Mouse (Mus musculus) neural tube, embryonic 12.5 days (tissue): ENCODE measurements around the gene Chrng. TPM values are rescaled to one million over a fixed set of nuclear protein-coding genes. Genes with fewer than 3 reads are reported as not detected.

Experiments
- ATAC-seq: fragments of 200-750 bp; cut with Nextera tagmentation; 2 replicates; pipeline ENCODE4 v1.8.0; 2017; ENCODE audit warnings: low read depth, mild to moderate bottlenecking, moderate TSS enrichment, moderate library complexity; ENCODE audit not compliant: low FRiP score
- H3K27ac ChIP-seq: fragments of 300-500 bp; sonication (generic); 2 replicates; pipeline ENCODE4 v1.5.1; 2016
- H3K27me3 ChIP-seq: fragments of 300-500 bp; sonication (generic); replicated peaks from 2 replicates; pipeline ENCODE4 v1.6.1; 2016; ENCODE audit warnings: mild to moderate bottlenecking
- H3K36me3 ChIP-seq: fragments of 300-500 bp; sonication (generic); 2 replicates; pipeline ENCODE4 v1.6.1; 2016; ENCODE audit warnings: mild to moderate bottlenecking
- H3K4me1 ChIP-seq: fragments of 300-500 bp; sonication (generic); 2 replicates; pipeline ENCODE4 v1.6.1; 2016
- H3K4me2 ChIP-seq: fragments of 300-500 bp; sonication (generic); replicated peaks from 2 replicates; pipeline ENCODE4 v1.6.1; 2016; ENCODE audit warnings: mild to moderate bottlenecking
- H3K4me3 ChIP-seq: fragments of 300-500 bp; sonication (generic); 2 replicates; pipeline ENCODE4 v1.5.1; 2016
- H3K9ac ChIP-seq: fragments of 300-500 bp; sonication (generic); 2 replicates; pipeline ENCODE4 v1.6.1; 2016; ENCODE audit warnings: mild to moderate bottlenecking
- H3K9me3 ChIP-seq: fragments of 300-500 bp; sonication (generic); 2 replicates; pipeline ENCODE4 v1.6.1; 2016; ENCODE audit warnings: mild to moderate bottlenecking
- WGBS: fragments of 180-500 bp; shearing (Covaris S2); methylation state at CpG from one replicate; pipeline ENCODE4 v1.1.7; 2016; 5-methylcytosine and 5-hydroxymethylcytosine counted together
- polyA plus RNA-seq: library from polyadenylated mRNA; unstranded; fragments of >200 nt; fragmentation: Nextera tagmentation; extraction: Ambion mirVana; gene quantifications from 2 replicates; pipeline ENCODE4 v1.2.1, GENCODE M21; 2016

The Chrng gene
- 2.0 and 3.2 TPM in 2 replicates for polyA plus RNA-seq

- Histone ChIP-seq H3K27me3 (0 out of 2 replicates have a peak, but pooled peaks cover 15% of the 10 kb centered on the region), H3K9ac (no peak within 1 kb of the TSS), H3K4me3 (no peak within 1 kb of the TSS), H3K27ac (no peak within 1 kb of the TSS), H3K9me3 (no peaks in the 10 kb centered on the region), H3K36me3 (no peaks in the 10 kb centered on the region), H3K4me2 (no peak within 1 kb of the TSS), H3K4me1 (no peaks in the 10 kb centered on the region)
- WGBS, result 88% methylated on average over 7 of the region's 7 CpGs
- ATAC-seq, result no peak
These were observed at the start of gene Chrng for GRCm38 (mm10) chr1:87204465-87204864. Gene Chrng (plus strand): TSS chr1:87204657.

DNA sequence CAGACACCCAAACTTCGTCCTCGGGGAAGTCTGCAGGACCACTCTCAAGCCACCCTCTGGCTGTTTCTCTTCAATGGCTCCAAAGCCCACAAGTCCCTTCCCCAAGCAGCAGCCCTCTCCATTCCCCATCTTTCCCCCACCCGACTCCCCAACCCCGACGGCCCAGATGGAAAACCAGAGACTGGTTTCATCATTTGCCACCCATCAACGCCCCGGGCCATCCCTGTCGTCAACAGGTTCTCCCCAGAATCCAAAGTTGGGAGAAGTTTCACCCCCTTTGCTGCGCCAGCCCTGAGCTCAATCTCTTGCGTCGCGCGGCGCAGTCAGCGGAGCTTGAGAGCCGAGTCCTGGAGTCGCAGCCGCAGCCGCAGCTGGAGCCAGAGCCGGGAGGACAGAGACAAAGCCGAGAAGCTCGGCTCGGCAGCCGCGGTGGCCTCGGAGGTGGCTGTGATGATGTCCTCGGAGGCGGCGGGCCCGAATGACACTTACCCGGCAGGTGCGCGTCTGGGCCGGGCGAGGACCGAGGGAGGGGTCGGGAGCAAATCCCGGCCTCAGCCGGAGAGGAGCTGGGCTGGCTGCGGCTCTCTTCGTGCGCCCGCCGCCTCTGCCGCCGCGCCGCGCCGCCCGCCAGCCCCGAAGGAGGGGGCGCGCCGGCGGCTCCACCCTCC lies 48.8 kb upstream of the Chrng start:
- WGBS, result under 1% methylated on average over 46 of the region's 56 CpGs

DNA sequence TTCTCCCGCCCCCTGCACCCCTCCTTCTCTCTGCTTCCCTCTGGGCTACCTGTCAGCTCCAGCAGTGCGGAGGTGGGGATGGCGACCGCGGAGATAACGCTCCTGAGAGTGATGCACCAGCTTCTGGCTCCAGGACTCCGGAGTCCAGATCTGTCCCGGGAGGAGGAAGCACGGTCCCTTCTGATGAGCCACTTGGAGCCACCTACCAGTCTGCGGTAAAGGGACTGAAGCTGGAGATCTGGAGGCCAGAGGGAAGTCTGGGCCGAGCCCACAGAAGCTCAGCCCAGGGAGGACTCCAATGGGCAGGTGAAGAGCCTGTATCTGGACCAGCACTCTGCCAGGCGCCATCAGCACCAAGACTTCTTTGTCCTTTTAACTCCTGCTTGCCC lies 48.3 kb upstream of the Chrng start, which contains the start of gene Ecel1:
TSS of gene Ecel1 (minus strand) at position 323 of the 389 bp plus-strand sequence.
- H3K4me1 ChIP-seq, result peaks cover 28% of the 10 kb centered on the region
- peak within 1 kb of the TSS; percentile 68 for H3K4me2 ChIP-seq
- H3K27me3 ChIP-seq, result peaks cover 77% of the 10 kb centered on the region
- H3K9ac ChIP-seq, result peak within 1 kb of the TSS; percentile 55
- H3K36me3 ChIP-seq, result no peaks in the 10 kb centered on the region
- H3K9me3 ChIP-seq, result no peaks in the 10 kb centered on the region
- H3K27ac ChIP-seq, result no peak within 1 kb of the TSS
- ATAC-seq, result peak; percentile 23; the same call in 1 of the 2 replicates
- 3% methylated on average over 12 of the region's 12 CpGs for WGBS
- H3K4me3 ChIP-seq, result peak within 1 kb of the TSS; percentile 40

More for the DNA sequence above, 48.8 kb upstream of the Chrng start:
- Histone ChIP-seq H3K4me1 (peaks cover 28% of the 10 kb centered on the region), H3K9ac (peak overlapping the region; percentile 55), H3K27ac (no peak overlapping the region), H3K4me3 (peak overlapping the region; percentile 40), H3K36me3 (no peaks in the 10 kb centered on the region), H3K4me2 (peak overlapping the region; percentile 68), H3K27me3 (peaks cover 82% of the 10 kb centered on the region), H3K9me3 (no peaks in the 10 kb centered on the region)
- peak; percentile 9; the same call in 1 of the 2 replicates for ATAC-seq

- H3K4me1 ChIP-seq, result peaks cover 23% of the 10 kb centered on the region
- no peak overlapping the region for H3K4me3 ChIP-seq
- no peak for ATAC-seq
- H3K9ac ChIP-seq, result no peak overlapping the region
- no peak overlapping the region for H3K4me2 ChIP-seq
- no peaks in the 10 kb centered on the region for H3K9me3 ChIP-seq
- H3K27ac ChIP-seq, result no peak overlapping the region
- peaks cover 45% of the 10 kb centered on the region for H3K27me3 ChIP-seq
- H3K36me3 ChIP-seq, result no peaks in the 10 kb centered on the region
- 89% methylated on average over 3 of the region's 3 CpGs for WGBS
These were observed 45.1 kb upstream of the Chrng start for GRCm38 (mm10) chr1:87159396-87159795.

GRCm38 (mm10) chr1:87164164-87164795 lies 40.2 kb upstream of the Chrng start:
- H3K9me3 ChIP-seq, result no peaks in the 10 kb centered on the region
- no peak overlapping the region for H3K4me2 ChIP-seq
- 0 out of 2 replicates have a peak, but pooled peaks have one; percentile 39 for ATAC-seq
- no peaks in the 10 kb centered on the region for H3K36me3 ChIP-seq
- peaks cover 6% of the 10 kb centered on the region; the same call in 1 of the 2 replicates for H3K27me3 ChIP-seq
- H3K4me3 ChIP-seq, result no peak overlapping the region
- no peak overlapping the region for H3K9ac ChIP-seq
- 27% methylated on average over 11 of the region's 11 CpGs for WGBS
- no peak overlapping the region for H3K27ac ChIP-seq
- H3K4me1 ChIP-seq, result peaks cover 18% of the 10 kb centered on the region

- WGBS, result 32% methylated on average over 9 of the region's 9 CpGs
- 0 out of 2 replicates have a peak, but pooled peaks have one; percentile 2 for ATAC-seq
- H3K27me3 ChIP-seq, result peaks cover 6% of the 10 kb centered on the region; the same call in 1 of the 2 replicates
- no peak overlapping the region for H3K4me3 ChIP-seq
- H3K4me1 ChIP-seq, result peaks cover 19% of the 10 kb centered on the region
- no peak overlapping the region for H3K27ac ChIP-seq
- no peak overlapping the region for H3K9ac ChIP-seq
- no peaks in the 10 kb centered on the region for H3K36me3 ChIP-seq
- H3K9me3 ChIP-seq, result no peaks in the 10 kb centered on the region
- H3K4me2 ChIP-seq, result no peak overlapping the region
These were observed 39.7 kb upstream of the Chrng start for GRCm38 (mm10) chr1:87164796-87165184.

DNA sequence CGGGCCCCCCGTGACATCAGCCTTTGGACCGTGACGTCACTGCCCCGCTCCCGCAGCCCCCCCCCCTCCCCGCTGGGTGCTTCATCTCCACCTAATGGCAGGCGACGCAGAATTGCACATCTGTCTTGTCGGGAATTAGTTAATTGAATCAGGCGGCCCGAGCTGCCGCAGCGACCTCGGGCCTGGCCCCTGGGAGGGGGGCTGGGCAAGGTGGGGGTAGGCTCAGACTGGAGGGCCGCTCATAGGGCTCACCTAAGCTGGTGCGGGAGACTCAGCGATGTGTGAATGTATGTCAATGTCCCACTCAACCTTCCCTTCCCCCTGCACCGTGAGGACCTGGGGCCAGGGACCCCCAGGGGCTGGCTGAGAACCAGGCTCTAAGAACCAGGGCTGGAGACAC lies 34.0 kb upstream of the Chrng start:
- H3K36me3 ChIP-seq, result no peaks in the 10 kb centered on the region
- ATAC-seq, result peak; percentile 23; the same call in 1 of the 2 replicates
- H3K27me3 ChIP-seq, result peaks cover 19% of the 10 kb centered on the region
- peak overlapping the region; percentile 58; the same call in 1 of the 2 replicates for H3K27ac ChIP-seq
- peak overlapping the region; percentile 20; the same call in 1 of the 2 replicates for H3K4me2 ChIP-seq
- 0 out of 2 replicates have a peak overlapping the region, but pooled peaks have one; percentile 26 for H3K9ac ChIP-seq
- WGBS, result 11% methylated on average over 19 of the region's 19 CpGs
- H3K4me3 ChIP-seq, result no peak overlapping the region
- H3K9me3 ChIP-seq, result no peaks in the 10 kb centered on the region
- H3K4me1 ChIP-seq, result peaks cover 25% of the 10 kb centered on the region

- H3K4me3 ChIP-seq, result no peak overlapping the region
- H3K36me3 ChIP-seq, result no peaks in the 10 kb centered on the region
- no peak for ATAC-seq
- H3K4me2 ChIP-seq, result no peak overlapping the region
- H3K27ac ChIP-seq, result no peak overlapping the region
- H3K9me3 ChIP-seq, result no peaks in the 10 kb centered on the region
- no peak overlapping the region for H3K9ac ChIP-seq
- H3K27me3 ChIP-seq, result peaks cover 14% of the 10 kb centered on the region
- 79% methylated on average over 1 of the region's 1 CpGs for WGBS
- peaks cover 34% of the 10 kb centered on the region for H3K4me1 ChIP-seq
These were observed 33.1 kb upstream of the Chrng start for GRCm38 (mm10) chr1:87171312-87171711.

- H3K9me3 ChIP-seq, result no peaks in the 10 kb centered on the region
- H3K36me3 ChIP-seq, result no peaks in the 10 kb centered on the region
- peak overlapping the region; percentile 44 for H3K27ac ChIP-seq
- peak overlapping the region; percentile 9 for H3K4me2 ChIP-seq
- whole genome bisulfite sequencing, result 46% methylated on average over 9 of the region's 9 CpGs
- H3K9ac ChIP-seq, result no peak overlapping the region
- ATAC-seq, result no peak
- H3K4me1 ChIP-seq, result peaks cover 40% of the 10 kb centered on the region
- H3K27me3 ChIP-seq, result peaks cover 13% of the 10 kb centered on the region
- H3K4me3 ChIP-seq, result no peak overlapping the region
These were observed 32.1 kb upstream of the Chrng start for GRCm38 (mm10) chr1:87172316-87172715.

DNA sequence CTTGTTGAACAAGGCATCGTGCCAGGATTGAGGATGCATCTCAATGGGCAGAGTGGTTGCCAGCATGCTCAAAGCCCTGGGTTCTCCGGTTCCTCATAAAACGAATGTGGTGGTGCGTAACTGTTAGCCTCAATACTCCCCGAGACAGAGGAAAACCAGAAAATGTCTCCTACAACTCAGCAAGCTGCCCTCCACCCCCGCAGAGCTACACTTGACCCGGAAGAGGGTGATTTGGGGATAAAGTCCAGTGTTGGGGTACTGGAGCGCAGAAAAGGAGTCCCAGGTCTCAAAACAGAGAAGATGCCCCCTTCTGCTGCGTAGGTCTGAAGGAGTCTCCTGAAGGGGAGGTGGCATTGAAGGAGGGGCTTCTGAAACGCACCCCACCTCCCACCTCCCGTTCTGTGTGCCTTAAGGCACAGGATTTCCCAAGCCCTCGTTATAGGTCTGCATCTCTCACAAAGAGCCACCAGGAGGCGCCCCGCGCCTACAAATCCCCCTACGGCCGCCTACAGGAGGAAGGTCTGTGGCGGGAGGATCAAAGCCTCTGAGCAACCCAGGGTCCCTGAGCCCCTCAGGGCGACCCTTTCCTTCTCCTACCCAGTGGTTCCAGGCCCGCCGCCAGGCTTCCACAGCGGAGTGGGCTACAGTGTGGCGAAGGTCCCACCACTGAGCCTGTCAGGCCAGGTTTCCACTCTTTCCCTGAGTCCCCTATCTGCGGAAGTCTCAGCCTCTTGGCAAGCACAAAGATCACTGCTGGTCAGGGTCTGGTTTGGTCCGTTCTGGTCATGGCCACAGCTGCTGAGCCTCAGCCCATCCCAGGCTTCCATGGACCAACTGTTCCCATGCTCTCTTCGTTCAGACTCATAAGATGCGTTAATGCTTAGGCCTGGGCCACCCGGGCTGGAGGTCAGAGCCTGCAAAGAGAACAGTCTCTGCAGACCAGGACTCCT lies 30.2 kb upstream of the Chrng start:
- whole genome bisulfite sequencing, result 21% methylated on average over 28 of the region's 28 CpGs
- H3K27me3 ChIP-seq, result peaks cover 13% of the 10 kb centered on the region
- ATAC-seq, result no peak
- no peak overlapping the region for H3K4me3 ChIP-seq
- H3K9me3 ChIP-seq, result no peaks in the 10 kb centered on the region
- no peak overlapping the region for H3K27ac ChIP-seq
- 0 out of 2 replicates have a peak overlapping the region, but pooled peaks have one; percentile 22 for H3K4me2 ChIP-seq
- H3K36me3 ChIP-seq, result no peaks in the 10 kb centered on the region
- H3K9ac ChIP-seq, result no peak overlapping the region
- H3K4me1 ChIP-seq, result peaks cover 32% of the 10 kb centered on the region

- Histone ChIP-seq H3K27ac (no peak overlapping the region), H3K4me1 (peaks cover 21% of the 10 kb centered on the region), H3K9ac (no peak overlapping the region), H3K36me3 (no peaks in the 10 kb centered on the region), H3K27me3 (peaks cover 4% of the 10 kb centered on the region; the same call in 1 of the 2 replicates), H3K4me2 (peak overlapping the region; percentile 22; the same call in 1 of the 2 replicates), H3K4me3 (no peak overlapping the region), H3K9me3 (no peaks in the 10 kb centered on the region)
- 4% methylated on average over 11 of the region's 11 CpGs for WGBS
- ATAC-seq, result peak; percentile 87
These were observed 28.6 kb upstream of the Chrng start for GRCm38 (mm10) chr1:87175852-87176292.
